Mouse (Mus musculus) adrenal gland, adult 8-10 months (tissue): ENCODE results near the gene Ccdc158. TPM values are rescaled to one million over a fixed set of nuclear protein-coding genes. Genes with fewer than 3 reads are reported as not detected.

Experiments used
- DNase-seq: peaks from one replicate; pipeline ENCODE4 v3.0.0; 2022
- total RNA-seq, 4 experiments: library from RNA; stranded (reverse); gene quantifications; 2 replicates each; pipeline ENCODE4 v1.2.4; 2022

The Ccdc158 gene
- total RNA-seq, 4 experiments from 2014 or later, result 0.26 to 0.71 (median 0.55) TPM

GRCm38 (mm10) chr5:92599030-92599429, 76.0 kb downstream of the Ccdc158 start:
- DNase-seq, result peak; percentile 59

GRCm38 (mm10) chr5:92596865-92597264, 78.2 kb downstream of the Ccdc158 start:
- no peak for DNase-seq

- no peak for DNase-seq
Measured at GRCm38 (mm10) chr5:92595026-92595425, 80.0 kb downstream of the Ccdc158 start.

GRCm38 (mm10) chr5:92585932-92586331, 89.1 kb downstream of the Ccdc158 start:
- no peak for DNase-seq

- DNase-seq, result no peak
Measured at GRCm38 (mm10) chr5:92579559-92579958, 95.5 kb downstream of the Ccdc158 start.

- DNase-seq, result no peak
Measured at GRCm38 (mm10) chr5:92571232-92571631, 103.8 kb downstream of the Ccdc158 start.

GRCm38 (mm10) chr5:92562002-92562401, 113.1 kb downstream of the Ccdc158 start:
- DNase-seq, result no peak

GRCm38 (mm10) chr5:92560201-92560600, 114.9 kb downstream of the Ccdc158 start:
- DNase-seq, result no peak

Other genes with a start within 250 kb of the Ccdc158 start
- 10 to 100 TPM; 23.5 to 36.6 (median 26.6) TPM for gene Nup54, start 240.1 kb downstream of the Ccdc158 start, total RNA-seq
- 10 to 100 TPM; 66.0 to 88.0 (median 76.6) TPM for gene Scarb2, start 168.4 kb downstream of the Ccdc158 start, total RNA-seq
- gene Fam47e, start 120.2 kb downstream of the Ccdc158 start, total RNA-seq, result not detected
- 1 to 10 TPM; 4.8 to 6.1 (median 5.5) TPM for gene Stbd1, start 72.2 kb downstream of the Ccdc158 start, total RNA-seq
- gene Shroom3, start 8.2 kb upstream of the Ccdc158 start, total RNA-seq, result 10 to 100 TPM in 3 of 4 experiments, 1 to 10 TPM in 1; 9.0 to 12.4 (median 10.8) TPM